Mouse (Mus musculus) myocyte (in vitro differentiated cells): ENCODE measurements around the gene Lyve1. TPM values are rescaled to one million over a fixed set of nuclear protein-coding genes. Genes with fewer than 3 reads are reported as not detected.
A peak's percentile ranks its signal among the peaks of the same experiment; 100 is the strongest.

Experiments
- H3K27me3 ChIP-seq: one replicate; pipeline ENCODE4 v1.6.1; 2011; ENCODE audit not compliant: control insufficient read depth, insufficient read depth, insufficient read length
- H3K36me3 ChIP-seq: one replicate; pipeline ENCODE4 v1.6.1; 2011; ENCODE audit not compliant: control insufficient read depth, insufficient read depth
- H3K4me2 ChIP-seq: one replicate; pipeline ENCODE4 v1.6.1; 2011; ENCODE audit warnings: low read depth, control low read depth
- H3K4me3 ChIP-seq: one replicate; pipeline ENCODE4 v1.5.1; 2011; ENCODE audit warnings: mild to moderate bottlenecking, control low read depth, moderate library complexity
- H3K79me2 ChIP-seq: one replicate; pipeline ENCODE4 v1.6.1; 2011; ENCODE audit not compliant: control insufficient read depth, insufficient read depth
- H3ac ChIP-seq: one replicate; pipeline ENCODE4 v1.6.1; 2011; ENCODE audit not compliant: control insufficient read depth, insufficient read length
- CEBPB ChIP-seq: IDR thresholded peaks from 2 replicates; pipeline ENCODE4 v1.6.1; 2011; ENCODE audit warnings: mild to moderate bottlenecking, moderate library complexity; ENCODE audit not compliant: poor library complexity, insufficient read depth, severe bottlenecking
- E2F4 ChIP-seq: IDR thresholded peaks from one replicate; pipeline ENCODE4 v1.6.1; 2011; ENCODE audit warnings: mild to moderate bottlenecking, control low read depth, moderate library complexity; ENCODE audit not compliant: insufficient read depth
- MAX ChIP-seq: IDR thresholded peaks from one replicate; pipeline ENCODE4 v1.6.1; 2011; ENCODE audit warnings: low read depth, mild to moderate bottlenecking, control low read depth
- MYOD1 ChIP-seq, 3 experiments: IDR thresholded peaks; one replicate each; pipeline ENCODE4 v1.6.1; 2011; ENCODE audit warnings: control low read depth in 2 of 3, low read depth in 2 of 3, mild to moderate bottlenecking in 2 of 3, moderate library complexity in 1 of 3; ENCODE audit not compliant: insufficient read length in 2 of 3, control insufficient read depth in 1 of 3
- MYOG ChIP-seq, 3 experiments: IDR thresholded peaks; one replicate each; pipeline ENCODE4 v1.6.1; 2011; ENCODE audit warnings: control low read depth in 2 of 3, low read depth in 2 of 3, mild to moderate bottlenecking in 2 of 3; ENCODE audit not compliant: insufficient read length in 2 of 3, control insufficient read depth in 1 of 3, insufficient read depth in 1 of 3
- POLR2A ChIP-seq: IDR thresholded peaks from one replicate; pipeline ENCODE4 v1.6.1; 2011; ENCODE audit warnings: low read depth, mild to moderate bottlenecking, control low read depth, moderate library complexity; ENCODE audit not compliant: insufficient read length
- POLR2AphosphoS2 ChIP-seq: IDR thresholded peaks from one replicate; pipeline ENCODE4 v1.6.1; 2011; ENCODE audit warnings: low read depth, control low read depth; ENCODE audit not compliant: insufficient read length
- REST ChIP-seq: IDR thresholded peaks from one replicate; pipeline ENCODE4 v1.6.1; 2011; ENCODE audit warnings: mild to moderate bottlenecking, control low read depth, moderate library complexity; ENCODE audit not compliant: insufficient read depth, insufficient read length
- SRF ChIP-seq: IDR thresholded peaks from one replicate; pipeline ENCODE4 v1.6.1; 2011; ENCODE audit warnings: low read depth; ENCODE audit not compliant: control insufficient read depth, insufficient read length
- TCF12 ChIP-seq: IDR thresholded peaks from one replicate; pipeline ENCODE4 v1.6.1; 2011; ENCODE audit warnings: mild to moderate bottlenecking, control low read depth; ENCODE audit not compliant: poor library complexity, insufficient read depth, severe bottlenecking
- USF1 ChIP-seq: IDR thresholded peaks from one replicate; pipeline ENCODE4 v1.6.1; 2011; ENCODE audit warnings: low read depth, mild to moderate bottlenecking, control low read depth, moderate library complexity
- polyA plus RNA-seq: library from polyadenylated mRNA; unstranded; fragments of >200 nt; fragmentation: generic; extraction: Trizol; gene quantifications from one replicate; pipeline ENCODE4 v1.2.1, GENCODE M21; 2012; ENCODE audit warnings: missing spikeins

Lyve1 gene
- polyA plus RNA-seq, 1 experiment, result not detected

- TF ChIP-seq POLR2AphosphoS2 (peak; percentile 16), TCF12 (no peak)
- no peak overlapping the region for H3K4me3 ChIP-seq
- H3K4me2 ChIP-seq, result no peak overlapping the region
- H3K79me2 ChIP-seq, result no peaks in the 10 kb centered on the region
- H3K27me3 ChIP-seq, result no peaks in the 10 kb centered on the region
- H3K36me3 ChIP-seq, result peaks cover 17% of the 10 kb centered on the region
- no peak overlapping the region for H3ac ChIP-seq
Measured at GRCm38 (mm10) chr7:110809585-110810557, 53.2 kb downstream of the Lyve1 start.

GRCm38 (mm10) chr7:110808962-110809361, 54.1 kb downstream of the Lyve1 start:
- H3K27me3 ChIP-seq, result no peaks in the 10 kb centered on the region
- TF ChIP-seq MYOG (IDR thresholded peaks at IDR 0.05; ENCODE audit: control insufficient read depth in 1 of 3, insufficient read depth in 1 of 3, insufficient read length in 2 of 3, low read depth in 2 of 3) (peak; percentile 5 to 92 (median 89)), SRF (no peak), CEBPB (no peak), MAX (no peak), TCF12 (peak; percentile 86), MYOD1 (IDR thresholded peaks at IDR 0.05; ENCODE audit: control insufficient read depth in 1 of 3, insufficient read length in 2 of 3, low read depth in 2 of 3) (peak; percentile 84 to 86 (median 85)), USF1 (no peak)
- H3ac ChIP-seq, result no peak overlapping the region
- H3K4me3 ChIP-seq, result no peak overlapping the region
- peaks cover 17% of the 10 kb centered on the region for H3K36me3 ChIP-seq
- no peak overlapping the region for H3K4me2 ChIP-seq
- H3K79me2 ChIP-seq, result no peaks in the 10 kb centered on the region

- Histone ChIP-seq H3K79me2 (no peaks in the 10 kb centered on the region), H3K4me3 (no peak overlapping the region), H3K36me3 (peaks cover 10% of the 10 kb centered on the region), H3K27me3 (no peaks in the 10 kb centered on the region), H3ac (no peak overlapping the region), H3K4me2 (peak overlapping the region; percentile 25)
- no peak for TF ChIP-seq SRF
- no peak for TF ChIP-seq CEBPB
- TF ChIP-seq MYOG (IDR thresholded peaks at IDR 0.05; ENCODE audit: control insufficient read depth in 1 of 3, insufficient read depth in 1 of 3, insufficient read length in 2 of 3, low read depth in 2 of 3), result peak in 1 of 3 experiments; percentile 81
- TF ChIP-seq USF1, result no peak
- no peak for TF ChIP-seq TCF12
- TF ChIP-seq MYOD1 (IDR thresholded peaks at IDR 0.05; ENCODE audit: control insufficient read depth in 1 of 3, insufficient read length in 2 of 3, low read depth in 2 of 3), result peak in 1 of 3 experiments; percentile 62
- TF ChIP-seq MAX, result no peak
Measured at GRCm38 (mm10) chr7:110807460-110808030, 55.5 kb downstream of the Lyve1 start.

- TF ChIP-seq MYOD1 (IDR thresholded peaks at IDR 0.05; ENCODE audit: control insufficient read depth in 1 of 3, insufficient read length in 2 of 3, low read depth in 2 of 3) (no peak), POLR2A (no peak), E2F4 (no peak), MYOG (IDR thresholded peaks at IDR 0.05; ENCODE audit: control insufficient read depth in 1 of 3, insufficient read depth in 1 of 3, insufficient read length in 2 of 3, low read depth in 2 of 3) (peak in 1 of 3 experiments; percentile 35)
- Histone ChIP-seq H3K27me3 (no peaks in the 10 kb centered on the region), H3K4me3 (no peak overlapping the region), H3ac (no peak overlapping the region), H3K36me3 (no peaks in the 10 kb centered on the region), H3K79me2 (no peaks in the 10 kb centered on the region), H3K4me2 (no peak overlapping the region)
Measured at GRCm38 (mm10) chr7:110804266-110804665, 58.8 kb downstream of the Lyve1 start.

- no peak overlapping the region for H3K4me2 ChIP-seq
- no peak overlapping the region for H3K4me3 ChIP-seq
- H3K36me3 ChIP-seq, result no peaks in the 10 kb centered on the region
- TF ChIP-seq POLR2AphosphoS2 (no peak), SRF (no peak), POLR2A (no peak), CEBPB (no peak), REST (no peak)
- no peaks in the 10 kb centered on the region for H3K79me2 ChIP-seq
- no peak overlapping the region for H3ac ChIP-seq
- no peaks in the 10 kb centered on the region for H3K27me3 ChIP-seq
Measured at GRCm38 (mm10) chr7:110803131-110803530, 59.9 kb downstream of the Lyve1 start.
